Mouse (Mus musculus) heart, postnatal 0 days (tissue): ENCODE data around the gene Foxn3. TPM values are rescaled to one million over a fixed set of nuclear protein-coding genes. Genes with fewer than 3 reads are reported as not detected.

Experiments
- ATAC-seq: fragments of 200-750 bp; cut with Nextera tagmentation; 2 replicates; pipeline ENCODE4 v1.8.0; 2017; ENCODE audit warnings: low read depth, moderate number of reproducible peaks, moderate library complexity; ENCODE audit not compliant: insufficient read depth
- DNase-seq: peaks from one replicate; pipeline ENCODE4 v3.0.0-alpha.2; 2016; ENCODE audit warnings: low spot score
- H3K27ac ChIP-seq: fragments of 300-500 bp; sonication (generic); 2 replicates; pipeline ENCODE4 v1.5.1; 2014; ENCODE audit warnings: low read depth, mild to moderate bottlenecking
- H3K27me3 ChIP-seq: fragments of 300-500 bp; sonication (generic); 2 replicates; pipeline ENCODE4 v1.6.1; 2014; ENCODE audit warnings: low read length, mixed read lengths; ENCODE audit not compliant: control insufficient read depth, insufficient read depth
- H3K36me3 ChIP-seq: fragments of 300-500 bp; sonication (generic); replicated peaks from 2 replicates; pipeline ENCODE4 v1.6.1; 2014; ENCODE audit warnings: low read length, mixed read lengths; ENCODE audit not compliant: control insufficient read depth, insufficient read depth
- H3K4me1 ChIP-seq: fragments of 300-500 bp; sonication (generic); 2 replicates; pipeline ENCODE4 v1.6.1; 2014; ENCODE audit warnings: antibody characterized with exemption; ENCODE audit not compliant: control insufficient read depth, insufficient read depth
- H3K4me2 ChIP-seq: fragments of 300-500 bp; sonication (generic); 2 replicates; pipeline ENCODE4 v1.6.1; 2014; ENCODE audit warnings: low read depth, mild to moderate bottlenecking, low read length, moderate library complexity
- H3K4me3 ChIP-seq: fragments of 300-500 bp; sonication (generic); 2 replicates; pipeline ENCODE4 v1.5.1; 2014; ENCODE audit warnings: low read depth, low read length
- H3K9ac ChIP-seq: fragments of 300-500 bp; sonication (generic); replicated peaks from 2 replicates; pipeline ENCODE4 v1.6.1; 2014; ENCODE audit warnings: low read depth, low read length, mixed read lengths
- H3K9me3 ChIP-seq: fragments of 300-500 bp; sonication (generic); replicated peaks from 2 replicates; pipeline ENCODE4 v1.6.1; 2016; ENCODE audit warnings: low read length; ENCODE audit not compliant: control insufficient read depth
- CTCF ChIP-seq: IDR thresholded peaks from 2 replicates; pipeline ENCODE4 v1.5.1; 2016; ENCODE audit warnings: antibody characterized with exemption, control low read depth, low read depth
- EP300 ChIP-seq: IDR thresholded peaks from 2 replicates; pipeline ENCODE4 v1.6.1; 2016; ENCODE audit warnings: antibody characterized with exemption, low read depth
- WGBS: fragments of 180-500 bp; shearing (Covaris S2); extraction: QIAGEN DNeasy Blood & Tissue Kit; methylation state at CpG from one replicate; pipeline ENCODE4 v1.1.7; 2014; 5-methylcytosine and 5-hydroxymethylcytosine counted together
- polyA plus RNA-seq: library from polyadenylated mRNA; unstranded; fragments of >200 nt; fragmentation: Nextera tagmentation; extraction: Ambion mirVana; gene quantifications from 2 replicates; pipeline ENCODE4 v1.2.1, GENCODE M21; 2015
- total RNA-seq: library from RNA; depleted of rRNA; stranded (reverse); fragments of >200 nt; gene quantifications from 2 replicates; pipeline ENCODE4 v1.2.3, GENCODE M21; 2014; ENCODE audit warnings: low replicate concordance

Gene Foxn3
- total and polyA plus RNA-seq, 2 experiments from 2014 or later = 31.4 to 55.3 TPM

- no peak for ATAC-seq
- H3K27me3 ChIP-seq = no peaks in the 10 kb centered on the region
- no peak overlapping the region for H3K4me2 ChIP-seq
- H3K4me3 ChIP-seq = no peak overlapping the region
- H3K9me3 ChIP-seq = no peaks in the 10 kb centered on the region
- DNase-seq = no peak
- H3K27ac ChIP-seq = no peak overlapping the region
- peaks cover 12% of the 10 kb centered on the region for H3K4me1 ChIP-seq
- 65% methylated on average over 2 of the region's 2 CpGs for WGBS
- H3K36me3 ChIP-seq = no peaks in the 10 kb centered on the region
- H3K9ac ChIP-seq = no peak overlapping the region
- TF ChIP-seq CTCF (no peak), EP300 (no peak)
Observed at GRCm38 (mm10) chr12:99305324-99305723, 258.1 kb downstream of the Foxn3 start.

GRCm38 (mm10) chr12:99304056-99304455, 259.3 kb downstream of the Foxn3 start:
- H3K9ac ChIP-seq = no peak overlapping the region
- TF ChIP-seq EP300 (no peak), CTCF (no peak)
- no peaks in the 10 kb centered on the region for H3K36me3 ChIP-seq
- ATAC-seq = no peak
- no peak overlapping the region for H3K4me2 ChIP-seq
- H3K4me1 ChIP-seq = peaks cover 12% of the 10 kb centered on the region
- H3K4me3 ChIP-seq = no peak overlapping the region
- H3K27ac ChIP-seq = no peak overlapping the region
- H3K27me3 ChIP-seq = no peaks in the 10 kb centered on the region
- no peak for DNase-seq
- no peaks in the 10 kb centered on the region for H3K9me3 ChIP-seq
- 97% methylated on average over 5 of the region's 5 CpGs for WGBS

GRCm38 (mm10) chr12:99303581-99303980, 259.8 kb downstream of the Foxn3 start:
- peaks cover 15% of the 10 kb centered on the region for H3K4me1 ChIP-seq
- WGBS = 50% methylated on average over 6 of the region's 6 CpGs
- ATAC-seq = no peak
- DNase-seq = no peak
- H3K27me3 ChIP-seq = no peaks in the 10 kb centered on the region
- TF ChIP-seq EP300 = no peak
- no peak for TF ChIP-seq CTCF
- no peak overlapping the region for H3K4me3 ChIP-seq
- no peak overlapping the region for H3K4me2 ChIP-seq
- H3K9ac ChIP-seq = no peak overlapping the region
- H3K9me3 ChIP-seq = no peaks in the 10 kb centered on the region
- no peak overlapping the region for H3K27ac ChIP-seq
- no peaks in the 10 kb centered on the region for H3K36me3 ChIP-seq

- Histone ChIP-seq H3K9ac (no peak overlapping the region), H3K36me3 (no peaks in the 10 kb centered on the region), H3K9me3 (no peaks in the 10 kb centered on the region), H3K27ac (no peak overlapping the region), H3K4me1 (peaks cover 13% of the 10 kb centered on the region), H3K27me3 (no peaks in the 10 kb centered on the region), H3K4me2 (no peak overlapping the region), H3K4me3 (no peak overlapping the region)
- TF ChIP-seq EP300 = no peak
- TF ChIP-seq CTCF = no peak
- no peak for DNase-seq
- WGBS = 50% methylated on average over 4 of the region's 4 CpGs
- ATAC-seq = no peak
Observed at GRCm38 (mm10) chr12:99299900-99300299, 263.5 kb downstream of the Foxn3 start.

GRCm38 (mm10) chr12:99298851-99299600, 264.4 kb downstream of the Foxn3 start:
- 59% methylated on average over 12 of the region's 12 CpGs for WGBS
- H3K9ac ChIP-seq = no peak overlapping the region
- H3K4me2 ChIP-seq = no peak overlapping the region
- H3K27ac ChIP-seq = no peak overlapping the region
- H3K4me1 ChIP-seq = peaks cover 20% of the 10 kb centered on the region
- TF ChIP-seq EP300 (no peak), CTCF (no peak)
- DNase-seq (no peak), ATAC-seq (no peak)
- no peaks in the 10 kb centered on the region for H3K36me3 ChIP-seq
- H3K4me3 ChIP-seq = no peak overlapping the region
- H3K9me3 ChIP-seq = no peaks in the 10 kb centered on the region
- no peaks in the 10 kb centered on the region for H3K27me3 ChIP-seq

GRCm38 (mm10) chr12:99298242-99298641, 265.1 kb downstream of the Foxn3 start:
- DNase-seq (no peak), ATAC-seq (no peak)
- Histone ChIP-seq H3K9ac (no peak overlapping the region), H3K27me3 (no peaks in the 10 kb centered on the region), H3K4me1 (peaks cover 28% of the 10 kb centered on the region), H3K4me2 (no peak overlapping the region), H3K27ac (no peak overlapping the region), H3K36me3 (no peaks in the 10 kb centered on the region), H3K9me3 (no peaks in the 10 kb centered on the region), H3K4me3 (no peak overlapping the region)
- TF ChIP-seq EP300 (no peak), CTCF (no peak)
- 64% methylated on average over 6 of the region's 6 CpGs for WGBS
